Mouse (Mus musculus): ENCODE data around the gene Msl1.

Gene Msl1

GRCm38 (mm10) chr11:98795015-98795713, at the start of gene Msl1:
Gene Msl1, plus strand, starts transcription at chr11:98795516.
- DNase-seq, result peak; percentile 89

GRCm38 (mm10) chr11:98745932-98746853, 49.1 kb upstream of the Msl1 start:
- no peak for DNase-seq

GRCm38 (mm10) chr11:98746855-98747693, 48.2 kb upstream of the Msl1 start:
- peak; percentile 72 for DNase-seq

- no peak for DNase-seq
Measured at GRCm38 (mm10) chr11:98747804-98748505, 47.4 kb upstream of the Msl1 start.

- peak; percentile 68 for DNase-seq
Measured at GRCm38 (mm10) chr11:98748506-98749416, 46.6 kb upstream of the Msl1 start.

GRCm38 (mm10) chr11:98749716-98750115, 45.6 kb upstream of the Msl1 start:
- no peak for DNase-seq

GRCm38 (mm10) chr11:98750351-98751201, 44.7 kb upstream of the Msl1 start:
- peak; percentile 83 for DNase-seq

- no peak for DNase-seq
Measured at GRCm38 (mm10) chr11:98751221-98751782, 44.0 kb upstream of the Msl1 start.

GRCm38 (mm10) chr11:98752562-98753140, 42.7 kb upstream of the Msl1 start:
- no peak for DNase-seq

- no peak for DNase-seq
Measured at GRCm38 (mm10) chr11:98753264-98753663, 42.1 kb upstream of the Msl1 start.

GRCm38 (mm10) chr11:98754151-98754620, 41.1 kb upstream of the Msl1 start:
- no peak for DNase-seq

- peak; percentile 84 for DNase-seq
Measured at GRCm38 (mm10) chr11:98754621-98755181, 40.6 kb upstream of the Msl1 start.

GRCm38 (mm10) chr11:98755726-98756380, 39.5 kb upstream of the Msl1 start:
- no peak for DNase-seq

GRCm38 (mm10) chr11:98756711-98757110, 38.6 kb upstream of the Msl1 start:
- no peak for DNase-seq

GRCm38 (mm10) chr11:98761939-98762338, 33.4 kb upstream of the Msl1 start:
- no peak for DNase-seq

GRCm38 (mm10) chr11:98762756-98763501, 32.4 kb upstream of the Msl1 start:
- peak; percentile 76 for DNase-seq

GRCm38 (mm10) chr11:98763502-98763861, 31.8 kb upstream of the Msl1 start:
- no peak for DNase-seq

- DNase-seq, result no peak
Measured at GRCm38 (mm10) chr11:98764091-98764490, 31.2 kb upstream of the Msl1 start.
